Mouse (Mus musculus): Measurements from ENCODE around the gene Zfp609.
"Not testable (repeated sequence)": the region's sequence is repeated elsewhere in the genome, so short reads cannot be mapped to it uniquely, and the experiment has no call there.

Zfp609 gene

GRCm38 (mm10) chr9:65818402-65818801 is 9.0 kb downstream of the Zfp609 start:
- DNase-seq (ENCODE audit: extremely low read depth, low read depth), result no peak

- no peak for DNase-seq (ENCODE audit: extremely low read depth, low read depth)
Observed at GRCm38 (mm10) chr9:65812841-65813240, 14.5 kb downstream of the Zfp609 start.

GRCm38 (mm10) chr9:65811784-65812183 is 15.6 kb downstream of the Zfp609 start:
- DNase-seq (ENCODE audit: extremely low read depth, low read depth), result no peak

- DNase-seq (ENCODE audit: extremely low read depth, low read depth), result no peak
Observed at GRCm38 (mm10) chr9:65807818-65808217, 19.5 kb downstream of the Zfp609 start.

- no peak for DNase-seq (ENCODE audit: extremely low read depth, low read depth)
Observed at GRCm38 (mm10) chr9:65807251-65807650, 20.1 kb downstream of the Zfp609 start.

- DNase-seq (ENCODE audit: extremely low read depth, low read depth), result no peak
Observed at GRCm38 (mm10) chr9:65799770-65800169, 27.6 kb downstream of the Zfp609 start.

GRCm38 (mm10) chr9:65795651-65796050 is 31.7 kb downstream of the Zfp609 start:
- no peak for DNase-seq (ENCODE audit: extremely low read depth, low read depth)

- no peak for DNase-seq (ENCODE audit: extremely low read depth, low read depth)
Observed at GRCm38 (mm10) chr9:65794313-65794712, 33.1 kb downstream of the Zfp609 start.

- no peak for DNase-seq (ENCODE audit: extremely low read depth, low read depth)
Observed at GRCm38 (mm10) chr9:65793506-65793905, 33.9 kb downstream of the Zfp609 start.

- DNase-seq (ENCODE audit: extremely low read depth, low read depth), result no peak
Observed at GRCm38 (mm10) chr9:65793086-65793485, 34.3 kb downstream of the Zfp609 start.

- no peak for DNase-seq (ENCODE audit: extremely low read depth, low read depth)
Observed at GRCm38 (mm10) chr9:65791846-65792245, 35.5 kb downstream of the Zfp609 start.

GRCm38 (mm10) chr9:65791106-65791505 is 36.3 kb downstream of the Zfp609 start:
- DNase-seq (ENCODE audit: extremely low read depth, low read depth), result no peak

- no peak for DNase-seq (ENCODE audit: extremely low read depth, low read depth)
Observed at GRCm38 (mm10) chr9:65789788-65790187, 37.6 kb downstream of the Zfp609 start.

GRCm38 (mm10) chr9:65788556-65788955 is 38.8 kb downstream of the Zfp609 start:
- DNase-seq (ENCODE audit: extremely low read depth, low read depth), result no peak

GRCm38 (mm10) chr9:65787829-65788344 is 39.5 kb downstream of the Zfp609 start:
- DNase-seq (ENCODE audit: extremely low read depth, low read depth), result no peak

- peak; percentile 94 for DNase-seq (ENCODE audit: extremely low read depth, low read depth)
Observed at GRCm38 (mm10) chr9:65786885-65787787, 40.2 kb downstream of the Zfp609 start.

- peak; percentile 36 for DNase-seq (ENCODE audit: extremely low read depth, low read depth)
Observed at GRCm38 (mm10) chr9:65785772-65786368, 41.5 kb downstream of the Zfp609 start.

GRCm38 (mm10) chr9:65779619-65780018 is 47.7 kb downstream of the Zfp609 start:
- not testable (repeated sequence) for DNase-seq (ENCODE audit: extremely low read depth, low read depth)

- DNase-seq (ENCODE audit: extremely low read depth, low read depth), result no peak
Observed at GRCm38 (mm10) chr9:65776874-65777432, 50.4 kb downstream of the Zfp609 start.

- no peak for DNase-seq (ENCODE audit: extremely low read depth, low read depth)
Observed at GRCm38 (mm10) chr9:65776137-65776872, 51.1 kb downstream of the Zfp609 start.

GRCm38 (mm10) chr9:65773783-65774182 is 53.6 kb downstream of the Zfp609 start:
- DNase-seq (ENCODE audit: extremely low read depth, low read depth), result no peak
